Mouse (Mus musculus) lung, postnatal 14 days (tissue): ENCODE results near the gene Cst13.
"Not testable (repeated sequence)": the region's sequence is repeated elsewhere in the genome, so short reads cannot be mapped to it uniquely, and the experiment has no call there.

Experiments used
- DNase-seq: peaks from one replicate; pipeline ENCODE4 v3.0.0; 2021

The Cst13 gene

GRCm38 (mm10) chr2:148819909-148820308 lies at the start of gene Cst13:
TSS of gene Cst13 (plus strand) at chr2:148820081.
- no peak for DNase-seq

GRCm38 (mm10) chr2:148771397-148771796 lies 48.5 kb upstream of the Cst13 start, which contains the start of gene Cst11:
TSS of gene Cst11 (minus strand) at chr2:148771497.
- not testable (repeated sequence) for DNase-seq

GRCm38 (mm10) chr2:148781709-148782108 lies 38.2 kb upstream of the Cst13 start, which contains the start of gene 8030411F24Rik:
TSS of gene 8030411F24Rik (plus strand) at chr2:148782009.
- no peak for DNase-seq

GRCm38 (mm10) chr2:148789142-148789541 lies 30.7 kb upstream of the Cst13 start, which contains the start of gene Cst12:
TSS of gene Cst12 (plus strand) at chr2:148789361.
- no peak for DNase-seq

- peak; percentile 1 for DNase-seq
These were observed 21.4 kb upstream of the Cst13 start, which contains the start of gene Cst8 for GRCm38 (mm10) chr2:148798485-148798884. TSS of gene Cst8 (plus strand) at chr2:148798785.

- DNase-seq = peak; percentile 4
These were observed 18.4 kb upstream of the Cst13 start for GRCm38 (mm10) chr2:148801491-148801921.

GRCm38 (mm10) chr2:148806696-148807095 lies 13.2 kb upstream of the Cst13 start:
- DNase-seq = no peak

GRCm38 (mm10) chr2:148825986-148826385 lies 6.1 kb downstream of the Cst13 start:
- no peak for DNase-seq

GRCm38 (mm10) chr2:148834912-148835311 lies 15.0 kb downstream of the Cst13 start, which contains the start of gene Cst9:
TSS of gene Cst9 (plus strand) at chr2:148835147.
- DNase-seq = no peak

GRCm38 (mm10) chr2:148838075-148838777 lies 18.3 kb downstream of the Cst13 start:
- no peak for DNase-seq

- DNase-seq = no peak
These were observed 19.3 kb downstream of the Cst13 start for GRCm38 (mm10) chr2:148839224-148839623.

- peak; percentile 88 for DNase-seq
These were observed 31.4 kb downstream of the Cst13 start for GRCm38 (mm10) chr2:148851116-148851906.

GRCm38 (mm10) chr2:148856630-148857400 lies 36.9 kb downstream of the Cst13 start:
- DNase-seq = no peak

GRCm38 (mm10) chr2:148857506-148857905 lies 37.6 kb downstream of the Cst13 start:
- no peak for DNase-seq

GRCm38 (mm10) chr2:148860993-148861392 lies 41.1 kb downstream of the Cst13 start:
- DNase-seq = no peak

- DNase-seq = no peak
These were observed 41.8 kb downstream of the Cst13 start for GRCm38 (mm10) chr2:148861693-148862092.

GRCm38 (mm10) chr2:148864966-148865365 lies 45.1 kb downstream of the Cst13 start, which contains the start of gene 9230104L09Rik:
TSS of gene 9230104L09Rik (minus strand) at chr2:148865038.
- peak; percentile 23 for DNase-seq

- DNase-seq = no peak
These were observed 49.1 kb downstream of the Cst13 start for GRCm38 (mm10) chr2:148868959-148869358.

GRCm38 (mm10) chr2:148870526-148870925 lies 50.6 kb downstream of the Cst13 start:
- DNase-seq = no peak

GRCm38 (mm10) chr2:148872860-148873259 lies 53.0 kb downstream of the Cst13 start:
- DNase-seq = peak; percentile 28

- no peak for DNase-seq
These were observed 54.3 kb downstream of the Cst13 start for GRCm38 (mm10) chr2:148874224-148874616.

GRCm38 (mm10) chr2:148874617-148875334 lies 54.9 kb downstream of the Cst13 start:
- peak; percentile 34 for DNase-seq
